Mouse (Mus musculus) kidney, embryonic 16.5 days (tissue): ENCODE measurements around the gene Abcc4. TPM values are rescaled to one million over a fixed set of nuclear protein-coding genes. Genes with fewer than 3 reads are reported as not detected.

Source experiments
- ATAC-seq: fragments of 200-750 bp; cut with Nextera tagmentation; 2 replicates; pipeline ENCODE4 v1.8.0; 2017; ENCODE audit warnings: moderate TSS enrichment; ENCODE audit not compliant: low FRiP score, low TSS enrichment
- H3K27ac ChIP-seq: fragments of 300-500 bp; sonication (generic); 2 replicates; pipeline ENCODE4 v1.5.1; 2014; ENCODE audit warnings: low read length
- H3K27me3 ChIP-seq: fragments of 300-500 bp; sonication (generic); 2 replicates; pipeline ENCODE4 v1.6.1; 2014; ENCODE audit warnings: low read length, control low read depth, mixed read lengths; ENCODE audit not compliant: insufficient read depth
- H3K36me3 ChIP-seq: fragments of 300-500 bp; sonication (generic); 2 replicates; pipeline ENCODE4 v1.6.1; 2014; ENCODE audit warnings: low read length, control low read depth, mixed read lengths; ENCODE audit not compliant: insufficient read depth
- H3K4me1 ChIP-seq: fragments of 300-500 bp; sonication (generic); 2 replicates; pipeline ENCODE4 v1.6.1; 2014; ENCODE audit warnings: low read length, control low read depth, mixed read lengths; ENCODE audit not compliant: insufficient read depth
- H3K4me2 ChIP-seq: fragments of 300-500 bp; sonication (generic); replicated peaks from 2 replicates; pipeline ENCODE4 v1.6.1; 2014; ENCODE audit warnings: low read depth, low read length
- H3K4me3 ChIP-seq: fragments of 300-500 bp; sonication (generic); 2 replicates; pipeline ENCODE4 v1.5.1; 2014; ENCODE audit warnings: mild to moderate bottlenecking, low read length
- H3K9ac ChIP-seq: fragments of 300-500 bp; sonication (generic); replicated peaks from 2 replicates; pipeline ENCODE4 v1.6.1; 2014; ENCODE audit warnings: low read length
- H3K9me3 ChIP-seq: fragments of 300-500 bp; sonication (generic); 2 replicates; pipeline ENCODE4 v1.6.1; 2016; ENCODE audit warnings: low read length, control low read depth
- WGBS: fragments of 180-500 bp; shearing (Covaris S2); extraction: QIAGEN DNeasy Blood & Tissue Kit; methylation state at CpG from one replicate; pipeline ENCODE4 v1.1.7; 2014; 5-methylcytosine and 5-hydroxymethylcytosine counted together
- polyA plus RNA-seq: library from polyadenylated mRNA; unstranded; fragments of >200 nt; fragmentation: Nextera tagmentation; extraction: Ambion mirVana; gene quantifications from 2 replicates; pipeline ENCODE4 v1.2.1, GENCODE M21; 2015

Abcc4 gene
- polyA plus RNA-seq, 1 experiment from 2014 or later, result 7.4 TPM

DNA sequence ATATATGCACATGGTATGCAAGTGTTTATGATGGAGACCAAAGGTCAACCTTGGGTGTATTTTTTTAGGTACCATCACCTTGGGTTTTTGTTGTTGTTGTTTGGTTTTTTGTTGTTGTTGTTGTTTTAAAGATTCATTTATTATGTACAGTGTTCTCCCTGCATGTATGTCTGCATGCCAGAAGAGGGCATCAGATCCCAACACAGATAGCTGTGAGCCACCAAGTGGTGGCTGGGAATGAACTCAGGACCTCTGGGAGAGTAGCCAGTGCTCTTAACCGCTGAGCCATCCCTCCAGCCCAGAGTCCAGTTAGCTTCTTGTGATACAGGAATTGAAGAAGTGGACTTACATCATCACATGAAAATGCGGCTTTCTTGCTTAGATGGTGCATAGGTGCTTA lies 101.1 kb downstream of the Abcc4 start:
- Histone ChIP-seq H3K4me1 (no peaks in the 10 kb centered on the region; the same call in 1 of the 2 replicates), H3K27ac (no peak overlapping the region), H3K4me3 (no peak overlapping the region), H3K36me3 (0 out of 2 replicates have a peak, but pooled peaks cover 3% of the 10 kb centered on the region), H3K4me2 (no peak overlapping the region), H3K9ac (no peak overlapping the region), H3K27me3 (no peaks in the 10 kb centered on the region), H3K9me3 (no peaks in the 10 kb centered on the region)
- 95% methylated on average over 2 of the region's 2 CpGs for WGBS
- ATAC-seq, result no peak

GRCm38 (mm10) chr14:118602031-118602430 lies 104.0 kb downstream of the Abcc4 start:
- H3K27ac ChIP-seq, result no peak overlapping the region
- H3K27me3 ChIP-seq, result no peaks in the 10 kb centered on the region
- H3K4me2 ChIP-seq, result no peak overlapping the region
- H3K36me3 ChIP-seq, result 0 out of 2 replicates have a peak, but pooled peaks cover 3% of the 10 kb centered on the region
- H3K4me1 ChIP-seq, result no peaks in the 10 kb centered on the region; the same call in 1 of the 2 replicates
- no peak overlapping the region for H3K4me3 ChIP-seq
- ATAC-seq, result no peak
- H3K9ac ChIP-seq, result no peak overlapping the region
- 42% methylated on average over 8 of the region's 8 CpGs for WGBS
- H3K9me3 ChIP-seq, result no peaks in the 10 kb centered on the region

- 73% methylated on average over 6 of the region's 6 CpGs for WGBS
- no peak overlapping the region for H3K27ac ChIP-seq
- H3K27me3 ChIP-seq, result no peaks in the 10 kb centered on the region
- no peak for ATAC-seq
- H3K4me1 ChIP-seq, result no peaks in the 10 kb centered on the region; the same call in 1 of the 2 replicates
- H3K4me3 ChIP-seq, result no peak overlapping the region
- no peak overlapping the region for H3K9ac ChIP-seq
- 0 out of 2 replicates have a peak, but pooled peaks cover 3% of the 10 kb centered on the region for H3K36me3 ChIP-seq
- H3K4me2 ChIP-seq, result no peak overlapping the region
- no peaks in the 10 kb centered on the region for H3K9me3 ChIP-seq
Observed at GRCm38 (mm10) chr14:118600746-118601145, 105.3 kb downstream of the Abcc4 start.

- H3K4me3 ChIP-seq, result no peak overlapping the region
- H3K27me3 ChIP-seq, result no peaks in the 10 kb centered on the region
- no peaks in the 10 kb centered on the region for H3K9me3 ChIP-seq
- H3K9ac ChIP-seq, result no peak overlapping the region
- no peaks in the 10 kb centered on the region for H3K36me3 ChIP-seq
- no peak for ATAC-seq
- 93% methylated on average over 3 of the region's 3 CpGs for WGBS
- no peak overlapping the region for H3K4me2 ChIP-seq
- H3K27ac ChIP-seq, result no peak overlapping the region
- H3K4me1 ChIP-seq, result no peaks in the 10 kb centered on the region; the same call in 1 of the 2 replicates
Observed at GRCm38 (mm10) chr14:118598757-118599156, 107.3 kb downstream of the Abcc4 start.

- Histone ChIP-seq H3K27me3 (no peaks in the 10 kb centered on the region), H3K36me3 (no peaks in the 10 kb centered on the region), H3K4me1 (peaks cover 13% of the 10 kb centered on the region), H3K9me3 (no peaks in the 10 kb centered on the region), H3K4me3 (no peak overlapping the region), H3K9ac (no peak overlapping the region), H3K27ac (0 out of 2 replicates have a peak overlapping the region, but pooled peaks have one; percentile 17), H3K4me2 (no peak overlapping the region)
- no peak for ATAC-seq
- 77% methylated on average over 13 of the region's 13 CpGs for WGBS
Observed at GRCm38 (mm10) chr14:118594463-118594862, 111.6 kb downstream of the Abcc4 start.

- 49% methylated on average over 20 of the region's 20 CpGs for WGBS
- no peak overlapping the region for H3K9ac ChIP-seq
Observed at GRCm38 (mm10) chr14:118591477-118592403, 114.3 kb downstream of the Abcc4 start.

DNA sequence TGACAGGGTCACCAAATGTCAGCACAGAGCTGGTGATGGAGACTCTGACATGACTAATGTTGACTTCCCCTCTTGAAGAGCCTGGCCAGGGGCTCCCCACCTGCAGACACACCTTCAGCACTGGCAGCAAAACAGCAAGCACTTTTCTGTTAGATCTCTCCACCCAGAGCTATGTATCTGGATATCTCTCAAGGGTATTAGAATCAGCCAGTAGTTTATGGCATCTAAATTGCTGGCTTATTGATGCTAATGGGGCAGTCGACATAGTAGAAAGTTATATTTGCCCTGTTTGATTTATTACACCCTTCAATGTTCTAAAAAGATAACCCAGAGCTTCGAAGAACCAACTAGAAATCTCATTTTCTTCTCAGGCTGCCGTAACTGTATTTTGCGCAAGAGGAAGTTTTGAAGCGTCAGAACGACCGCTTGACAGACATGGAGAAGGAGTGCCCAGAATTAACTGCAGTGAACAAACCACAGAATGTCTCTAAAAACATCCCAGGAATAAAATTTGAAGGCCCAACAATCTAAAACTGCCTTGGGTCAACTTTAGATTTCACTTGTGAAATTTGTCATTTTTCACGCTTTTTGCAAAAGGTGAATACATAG lies 123.6 kb downstream of the Abcc4 start:
- no peak overlapping the region for H3K4me2 ChIP-seq
- H3K9ac ChIP-seq, result no peak overlapping the region
- no peak for ATAC-seq
- no peak overlapping the region for H3K27ac ChIP-seq
- H3K4me3 ChIP-seq, result no peak overlapping the region
- H3K9me3 ChIP-seq, result no peaks in the 10 kb centered on the region
- H3K4me1 ChIP-seq, result no peaks in the 10 kb centered on the region; the same call in 1 of the 2 replicates
- no peaks in the 10 kb centered on the region for H3K27me3 ChIP-seq
- 74% methylated on average over 8 of the region's 8 CpGs for WGBS
- no peaks in the 10 kb centered on the region for H3K36me3 ChIP-seq

More at GRCm38 (mm10) chr14:118591477-118592403, 114.3 kb downstream of the Abcc4 start:
- H3K4me3 ChIP-seq, result no peak overlapping the region
- ATAC-seq, result peak; percentile 81
- no peaks in the 10 kb centered on the region for H3K36me3 ChIP-seq
- H3K4me1 ChIP-seq, result peaks cover 13% of the 10 kb centered on the region
- H3K27me3 ChIP-seq, result no peaks in the 10 kb centered on the region
- H3K4me2 ChIP-seq, result 0 out of 2 replicates have a peak overlapping the region, but pooled peaks have one; percentile 26
- H3K27ac ChIP-seq, result no peak overlapping the region
- no peaks in the 10 kb centered on the region for H3K9me3 ChIP-seq

DNA sequence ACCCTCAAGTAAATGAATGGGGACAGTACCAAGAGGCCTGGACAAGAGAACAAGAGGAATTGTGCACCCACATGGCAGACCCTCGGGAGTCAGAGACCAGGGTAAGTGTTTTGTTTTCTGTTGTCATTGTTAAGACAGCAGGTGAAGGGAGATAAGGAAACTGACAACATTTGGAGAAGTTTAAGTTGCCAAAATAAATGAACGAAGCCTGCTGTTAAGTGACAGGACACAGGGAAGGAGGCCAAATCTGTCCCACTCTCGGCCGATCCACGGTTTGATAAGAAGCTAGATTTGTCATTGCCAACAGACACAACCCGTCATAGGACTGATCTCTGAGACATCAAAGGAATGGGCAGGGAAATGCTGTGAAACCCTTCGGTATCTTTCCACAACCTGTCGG lies 124.3 kb downstream of the Abcc4 start:
- Histone ChIP-seq H3K9me3 (no peaks in the 10 kb centered on the region), H3K9ac (no peak overlapping the region), H3K27ac (no peak overlapping the region), H3K4me1 (no peaks in the 10 kb centered on the region; the same call in 1 of the 2 replicates), H3K4me2 (no peak overlapping the region), H3K4me3 (no peak overlapping the region), H3K27me3 (no peaks in the 10 kb centered on the region), H3K36me3 (no peaks in the 10 kb centered on the region)
- ATAC-seq, result no peak
- WGBS, result 57% methylated on average over 8 of the region's 8 CpGs

DNA sequence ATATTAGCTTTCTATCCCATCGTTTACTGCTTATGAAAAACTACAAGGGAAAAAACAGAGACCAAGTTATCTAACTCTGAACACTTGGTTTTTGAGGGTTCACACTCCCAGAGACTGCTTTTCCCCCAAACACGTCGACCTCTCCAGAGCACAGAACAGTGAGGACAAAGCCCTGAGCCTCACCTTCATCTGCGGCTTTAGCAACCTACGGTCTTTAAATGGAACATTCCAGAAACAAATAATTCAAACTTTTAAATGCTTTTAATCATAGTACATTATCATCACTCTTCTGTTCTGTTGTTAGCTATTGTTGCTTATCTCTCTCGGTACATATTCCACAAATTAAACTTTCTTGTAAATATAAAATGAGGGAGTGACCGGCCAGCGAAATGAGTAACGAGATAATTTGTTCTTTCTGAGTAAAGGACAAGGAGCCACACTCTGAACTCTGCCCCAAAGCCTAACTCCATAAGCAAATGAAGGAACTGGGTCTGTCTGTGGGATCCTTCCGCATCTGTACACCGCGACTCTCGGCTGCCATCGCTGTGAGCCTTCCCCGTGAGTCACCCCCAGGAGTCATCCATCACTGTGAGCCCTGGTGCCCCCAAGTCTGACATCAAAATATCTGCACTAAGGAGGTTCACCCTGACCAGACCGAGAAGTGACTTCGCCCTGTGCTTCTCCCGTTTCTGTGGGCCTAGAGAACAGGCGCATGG lies 126.8 kb downstream of the Abcc4 start:
- ATAC-seq, result no peak
- no peak overlapping the region for H3K4me2 ChIP-seq

More for the DNA sequence above, 126.8 kb downstream of the Abcc4 start:
- Histone ChIP-seq H3K4me1 (no peaks in the 10 kb centered on the region; the same call in 1 of the 2 replicates), H3K9ac (no peak overlapping the region), H3K27me3 (no peaks in the 10 kb centered on the region), H3K36me3 (no peaks in the 10 kb centered on the region), H3K9me3 (no peaks in the 10 kb centered on the region), H3K4me3 (no peak overlapping the region), H3K27ac (no peak overlapping the region)
- WGBS, result 76% methylated on average over 19 of the region's 19 CpGs
